Mouse (Mus musculus) heart, postnatal 14 days (tissue): ENCODE results near the gene Smyd3. TPM values are rescaled to one million over a fixed set of nuclear protein-coding genes. Genes with fewer than 3 reads are reported as not detected.

Source experiments
- DNase-seq, 2 experiments: peaks; one replicate each; pipeline ENCODE4 v3.0.0; 2021 to 2022
- intact Hi-C: fragments of 180-260 bp; cut with DNase I; formaldehyde crosslinking; loops from one replicate; pipeline ENCODE4 v1.15.1; 2025
- total RNA-seq, 2 experiments: library from RNA; stranded (reverse); gene quantifications; 2 replicates each; pipeline ENCODE4 v1.2.3; 2021

Gene Smyd3
- total RNA-seq, 2 experiments from 2014 or later, result 5.9 to 9.3 TPM

DNA sequence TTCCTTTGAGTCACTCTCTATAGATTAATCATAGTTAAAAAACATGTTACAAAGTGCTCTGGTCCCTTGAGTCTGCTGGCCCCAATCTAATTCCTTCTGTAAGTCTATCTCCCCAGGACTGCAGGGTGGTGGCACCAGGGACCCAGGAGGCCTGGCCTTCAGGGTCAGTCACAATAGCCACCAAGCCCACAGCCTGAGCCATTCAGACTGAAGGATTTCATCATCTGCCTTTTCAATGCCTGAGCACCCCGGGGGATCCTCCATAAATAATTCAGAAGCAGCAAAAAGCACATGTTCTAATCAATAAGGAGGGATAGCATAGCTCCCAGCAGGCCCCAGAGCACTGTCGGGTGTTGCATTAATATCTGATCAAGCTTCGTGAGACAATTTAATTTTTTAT lies 263.3 kb downstream of the Smyd3 start:
- intact Hi-C loops, result no loop called here
- no peak for DNase-seq

DNA sequence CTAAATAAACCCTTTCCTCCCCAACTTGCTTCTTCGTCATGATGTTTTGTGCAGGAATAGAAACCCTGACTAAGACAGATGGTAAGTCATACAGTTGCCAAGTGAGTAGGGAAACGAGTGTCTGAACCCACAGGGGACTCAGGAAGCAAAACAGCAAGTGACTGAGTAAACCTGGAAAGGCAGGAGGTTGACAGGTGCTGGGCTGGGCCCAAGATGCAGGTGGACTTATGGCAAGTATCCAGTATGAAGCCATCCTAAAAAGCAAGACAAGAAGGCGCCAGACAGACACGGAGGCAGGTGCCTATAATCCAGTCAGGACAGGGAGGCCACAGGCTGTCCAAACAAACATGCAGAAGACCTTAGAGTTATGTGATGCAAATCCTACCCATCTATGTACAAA lies 265.2 kb downstream of the Smyd3 start:
- intact Hi-C loops, result no loop called here
- DNase-seq, result no peak

DNA sequence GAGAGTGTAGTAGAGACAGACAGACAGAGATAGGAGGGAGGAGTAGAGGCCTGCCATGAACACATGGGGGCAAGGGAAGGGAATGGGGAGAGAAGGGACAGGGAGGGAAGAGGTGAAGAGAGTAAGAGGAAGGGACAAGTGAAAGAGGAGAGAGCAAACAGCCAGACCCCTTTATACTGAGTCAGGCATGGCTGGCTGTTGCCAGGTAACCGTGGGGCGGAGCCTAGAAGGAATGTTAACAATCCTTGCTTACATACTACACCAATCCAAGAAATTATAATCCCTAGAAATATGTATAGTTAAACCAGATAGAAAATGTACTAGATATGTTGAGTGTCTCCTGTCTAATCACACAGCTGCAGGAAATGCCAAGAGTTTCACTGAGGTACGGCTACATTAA lies 267.5 kb downstream of the Smyd3 start:
- DNase-seq, result no peak
- intact Hi-C loops, result no loop called here

DNA sequence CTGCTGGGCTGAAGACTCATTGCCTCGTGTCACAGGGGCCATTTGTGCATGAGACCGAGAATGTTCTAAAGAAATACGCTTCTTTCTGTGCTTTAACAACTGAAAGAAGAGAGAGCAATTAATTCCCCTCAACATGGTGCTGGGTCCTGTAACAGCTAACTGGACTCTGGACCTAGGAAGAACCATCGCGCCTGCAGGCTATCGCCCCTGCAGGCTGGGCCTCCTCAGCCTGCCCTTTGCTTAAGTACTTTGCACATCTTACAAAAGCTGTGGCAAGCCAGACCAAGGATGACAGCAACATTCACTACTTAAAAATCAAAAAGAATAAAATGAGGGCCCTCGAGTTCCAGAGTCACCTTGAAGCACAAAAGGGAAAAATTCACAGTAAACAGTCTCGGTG lies 274.3 kb downstream of the Smyd3 start:
- no peak for DNase-seq
- intact Hi-C loops, result no loop called here

DNA sequence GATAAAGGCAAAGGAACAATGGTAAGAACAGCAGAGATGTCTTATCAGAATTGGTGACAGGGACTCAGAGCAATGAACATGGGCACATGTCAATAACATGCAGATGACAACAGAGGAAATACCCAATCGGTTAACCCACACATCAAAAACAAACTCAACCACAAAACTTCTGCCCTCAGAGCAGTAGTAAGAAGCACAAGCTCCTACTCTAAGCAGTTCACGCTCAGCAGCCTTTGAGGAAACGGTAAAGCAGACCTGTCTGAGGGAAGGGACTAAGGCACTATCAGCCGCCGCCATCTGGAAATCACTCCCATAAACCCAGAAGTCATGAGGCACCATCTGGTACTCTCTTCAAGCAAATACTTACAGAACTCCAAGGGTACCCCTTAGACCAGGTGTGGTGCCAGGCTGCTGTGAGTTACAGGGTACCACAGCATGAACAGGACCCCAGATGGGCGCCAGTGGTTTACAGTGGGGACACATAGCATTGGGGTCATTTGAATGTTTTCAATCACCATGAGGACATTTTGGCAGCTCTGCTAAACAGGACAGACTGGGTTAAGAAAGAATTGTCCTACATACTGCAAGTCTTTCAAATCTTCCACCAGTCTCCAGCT lies 277.1 kb downstream of the Smyd3 start:
- intact Hi-C loops, result no loop called here
- no peak for DNase-seq

DNA sequence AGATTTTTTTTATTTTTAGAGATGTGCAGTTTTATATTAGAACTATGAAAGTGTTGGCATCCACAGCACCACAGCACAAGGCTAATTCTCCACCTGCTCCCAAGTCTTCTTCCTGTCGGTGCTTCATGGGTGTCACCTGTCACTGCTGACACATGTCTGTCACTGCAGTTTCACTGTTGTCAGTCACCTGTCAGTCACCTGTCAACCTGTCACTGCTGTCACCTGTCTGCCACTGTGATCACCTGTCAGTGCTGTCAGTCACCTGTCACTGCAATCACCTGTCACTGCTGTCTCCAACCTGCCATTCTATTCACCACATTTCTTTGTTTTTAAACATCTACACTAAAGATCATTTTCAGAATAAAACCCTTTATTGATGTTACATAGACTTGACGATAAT lies 279.2 kb downstream of the Smyd3 start:
- no peak for DNase-seq
- intact Hi-C loops, result no loop called here

DNA sequence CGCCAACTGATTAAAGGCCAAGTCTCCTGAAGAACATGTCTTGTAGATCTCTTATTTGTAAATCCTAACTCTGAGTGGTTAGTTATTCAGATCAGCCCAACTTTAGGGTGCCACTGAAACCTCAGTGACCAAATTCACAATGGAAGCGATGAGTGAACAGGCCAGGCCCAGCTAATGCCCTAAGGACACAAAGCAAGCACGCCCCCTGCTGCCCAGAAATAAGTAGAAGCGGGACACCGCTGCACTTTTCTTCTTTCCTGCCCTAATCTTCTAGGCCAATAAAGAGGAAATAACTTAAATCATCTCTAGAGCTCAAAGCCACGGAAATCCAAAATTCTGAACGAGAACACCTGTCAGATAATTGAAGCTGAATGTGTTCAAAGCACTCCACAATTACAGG lies 279.9 kb downstream of the Smyd3 start:
- no peak for DNase-seq
- intact Hi-C loops, result no loop called here

DNA sequence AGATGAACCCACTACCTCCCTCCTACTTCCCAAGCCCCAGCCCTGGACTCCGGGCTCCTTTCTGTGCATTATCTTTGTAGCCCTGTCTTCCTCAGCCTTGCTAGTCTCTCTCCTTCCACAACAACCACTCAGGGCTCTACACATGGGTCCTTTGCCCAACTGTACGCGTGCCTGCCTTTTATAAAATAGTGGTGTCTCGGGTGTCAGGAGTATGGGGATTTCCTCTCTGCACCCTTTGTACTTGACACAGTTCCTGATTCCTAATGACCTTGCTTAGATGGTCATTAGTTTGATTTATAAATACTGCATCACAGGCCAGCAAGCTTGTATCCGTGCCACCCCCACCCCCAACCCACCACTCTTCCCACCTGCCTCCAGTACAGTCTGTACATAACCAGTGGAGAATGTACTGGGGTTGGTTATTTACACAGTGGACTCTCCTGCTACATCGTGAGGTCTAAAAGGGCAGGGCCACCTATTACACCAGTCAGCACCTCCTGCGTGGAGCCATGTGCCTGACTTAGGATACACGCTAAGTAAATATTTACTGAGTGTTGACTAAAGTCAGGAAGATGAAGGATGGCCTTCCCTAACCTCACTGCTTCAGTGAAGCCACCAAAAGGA lies 281.5 kb downstream of the Smyd3 start:
- intact Hi-C loops, result no loop called here

DNA sequence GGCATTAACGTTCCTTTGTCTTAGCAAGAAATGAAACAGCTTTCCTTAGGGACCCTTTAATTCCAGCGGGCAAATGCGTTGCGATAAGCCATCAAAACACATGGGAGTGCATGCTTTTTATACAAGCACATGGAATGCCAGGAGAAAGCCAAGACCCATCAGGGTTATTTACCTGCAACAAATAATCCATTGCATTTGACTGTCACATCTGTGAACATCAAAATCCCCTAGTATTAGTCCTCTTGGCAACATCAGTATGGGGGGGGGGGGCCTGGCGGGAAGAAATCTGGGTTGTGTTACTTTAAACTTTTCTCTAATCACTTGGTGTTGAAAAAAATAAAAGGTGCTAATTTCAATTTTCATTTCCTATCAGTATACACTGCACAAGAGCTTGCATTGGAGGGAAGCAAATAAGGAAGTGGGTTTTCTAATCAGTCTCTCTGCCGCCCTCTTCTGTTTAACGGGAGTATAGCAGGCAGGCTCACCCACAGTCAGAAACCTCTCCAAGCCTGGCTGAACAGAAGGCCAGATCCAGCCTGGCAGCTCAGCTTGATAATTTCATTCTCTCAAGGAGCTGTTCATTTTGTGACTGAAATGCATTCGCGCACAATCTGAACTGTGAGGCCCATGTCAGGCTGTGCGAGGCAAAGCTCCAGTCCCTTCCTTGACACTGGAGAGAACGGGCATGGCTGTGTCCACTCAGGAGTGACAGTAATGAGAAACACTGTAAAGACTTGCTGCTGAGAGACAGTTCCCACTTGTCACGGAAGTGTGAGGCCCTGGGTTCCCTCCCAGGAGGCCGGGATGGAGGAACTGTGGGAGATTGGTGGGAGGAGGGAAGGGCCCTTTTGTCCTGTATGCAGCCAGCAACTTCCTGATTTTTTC lies 285.8 kb downstream of the Smyd3 start:
- peak; percentile 56 to 73 for DNase-seq
- intact Hi-C loops, result loop anchor here (2.0 to 5.0 kb wide), 3 partner anchors 85 to 705 kb away; no protein-coding TSS in a partner anchor

More for the DNA sequence above, 281.5 kb downstream of the Smyd3 start:
- no peak for DNase-seq

DNA sequence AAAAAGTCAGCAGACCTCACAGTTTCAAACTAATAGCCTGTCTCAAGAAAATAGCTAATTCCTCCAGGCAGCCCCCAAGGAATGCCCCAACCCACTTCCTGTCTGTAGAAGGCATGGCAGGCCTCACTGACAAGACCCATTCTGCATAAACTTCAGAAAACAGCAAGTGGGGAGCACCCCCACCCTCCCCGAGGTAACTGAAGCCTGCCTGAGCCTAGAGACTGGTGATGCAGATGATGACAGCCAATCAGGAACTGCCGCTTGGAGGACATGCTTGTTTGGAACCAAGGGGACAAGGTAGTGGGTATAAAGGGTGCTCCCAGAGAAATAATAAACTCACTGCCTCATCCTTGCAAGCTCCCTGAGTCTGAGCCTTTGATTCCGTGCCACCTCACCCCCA lies 288.3 kb downstream of the Smyd3 start:
- intact Hi-C loops, result no loop called here
- no peak for DNase-seq

DNA sequence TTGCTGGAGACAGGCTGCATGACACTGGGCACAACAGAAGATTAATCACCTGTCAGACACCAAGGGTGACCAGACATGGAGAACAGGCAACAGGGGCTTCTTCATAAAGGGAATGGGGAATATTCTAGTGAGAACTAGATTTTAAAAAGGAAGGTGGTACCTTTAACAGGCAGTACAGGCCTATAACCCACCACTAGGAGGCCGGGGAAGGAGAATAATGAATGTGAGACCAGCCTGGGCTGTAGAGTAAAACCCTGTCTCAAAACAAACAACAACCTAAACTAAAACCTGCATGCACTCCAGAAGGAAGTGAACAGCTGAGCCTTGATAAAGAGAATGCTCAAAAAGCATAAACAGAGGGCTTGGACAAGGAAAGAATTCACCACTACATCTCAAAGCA lies 297.6 kb downstream of the Smyd3 start:
- intact Hi-C loops, result no loop called here
- no peak for DNase-seq

DNA sequence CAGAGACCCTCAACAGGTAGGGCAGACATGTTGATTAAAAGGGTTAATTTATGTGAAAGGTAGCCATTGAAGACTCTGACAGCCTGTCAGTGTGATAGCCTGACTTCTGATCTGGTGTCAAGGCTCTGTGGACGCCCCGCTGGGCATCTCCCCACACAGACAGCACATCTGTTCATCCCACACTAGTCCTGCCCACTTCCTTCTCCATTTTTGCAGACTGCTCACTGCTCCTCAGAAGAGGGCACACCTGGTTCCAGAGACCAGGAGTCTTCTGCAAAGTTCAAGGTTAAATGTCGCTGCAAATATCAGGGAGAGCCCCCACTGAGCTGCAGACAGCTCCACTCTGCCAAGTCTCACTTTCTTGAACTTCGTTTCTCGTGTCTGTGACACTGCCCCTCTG lies 299.8 kb downstream of the Smyd3 start:
- intact Hi-C loops, result no loop called here
- no peak for DNase-seq

DNA sequence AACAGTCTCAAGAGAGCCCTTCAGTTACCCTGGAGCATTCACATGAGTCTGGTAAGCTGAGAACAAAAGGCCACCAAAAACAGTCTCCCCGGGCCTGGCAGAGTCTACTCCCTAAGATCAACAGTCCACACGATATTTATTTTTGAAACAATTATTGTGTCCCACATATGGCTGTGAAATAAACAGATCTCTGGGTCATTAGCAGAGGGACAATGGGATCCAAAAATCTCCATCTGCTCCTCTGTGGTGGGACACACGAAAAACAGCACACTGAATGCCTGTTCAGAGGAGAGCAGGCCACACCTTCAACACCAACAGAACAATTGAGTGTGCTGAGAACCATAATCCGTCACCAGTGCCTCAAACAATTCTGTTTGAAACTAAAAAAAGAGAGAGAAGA lies 300.8 kb downstream of the Smyd3 start:
- intact Hi-C loops, result no loop called here

DNA sequence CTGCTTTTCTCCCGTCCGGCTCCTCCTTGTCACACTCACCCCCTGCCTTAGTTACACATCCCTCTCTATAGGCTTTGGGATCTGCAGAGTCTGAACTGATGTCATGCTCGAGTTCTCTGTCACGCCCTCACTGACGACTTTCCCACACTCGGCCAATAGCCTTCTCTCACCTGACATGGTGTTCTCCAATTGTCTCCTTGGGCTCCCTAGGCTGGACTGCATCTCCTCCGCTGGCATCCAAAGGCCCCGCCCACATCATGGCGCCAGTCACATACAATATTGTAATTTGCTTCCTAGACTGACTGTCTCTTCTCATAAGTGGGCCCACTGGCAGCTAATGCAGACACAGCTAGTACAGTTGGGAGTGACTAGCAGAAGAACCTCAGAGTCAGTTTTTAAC lies 304.5 kb downstream of the Smyd3 start:
- intact Hi-C loops, result no loop called here
- no peak for DNase-seq

More for the DNA sequence above, 300.8 kb downstream of the Smyd3 start:
- no peak for DNase-seq

DNA sequence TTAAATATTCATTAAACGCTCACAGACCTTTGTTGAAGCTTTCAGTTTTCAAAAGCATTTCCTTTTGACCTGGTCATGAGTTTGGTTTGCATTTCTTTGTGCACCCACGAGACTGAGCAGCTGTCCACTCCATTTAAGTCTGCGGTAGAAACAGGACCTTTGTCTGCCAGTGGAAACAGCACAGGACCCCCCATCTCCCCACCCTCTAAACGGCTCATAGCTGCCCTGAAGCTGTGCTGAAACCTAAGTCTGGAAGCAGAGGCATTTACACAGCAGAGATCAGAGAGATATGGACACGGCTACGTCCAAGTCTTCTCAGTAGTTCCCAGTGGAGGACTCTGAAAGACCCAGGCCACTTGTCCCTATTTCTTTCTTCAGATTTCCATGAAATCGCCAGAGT lies 305.5 kb downstream of the Smyd3 start:
- DNase-seq, result no peak
- intact Hi-C loops, result no loop called here

DNA sequence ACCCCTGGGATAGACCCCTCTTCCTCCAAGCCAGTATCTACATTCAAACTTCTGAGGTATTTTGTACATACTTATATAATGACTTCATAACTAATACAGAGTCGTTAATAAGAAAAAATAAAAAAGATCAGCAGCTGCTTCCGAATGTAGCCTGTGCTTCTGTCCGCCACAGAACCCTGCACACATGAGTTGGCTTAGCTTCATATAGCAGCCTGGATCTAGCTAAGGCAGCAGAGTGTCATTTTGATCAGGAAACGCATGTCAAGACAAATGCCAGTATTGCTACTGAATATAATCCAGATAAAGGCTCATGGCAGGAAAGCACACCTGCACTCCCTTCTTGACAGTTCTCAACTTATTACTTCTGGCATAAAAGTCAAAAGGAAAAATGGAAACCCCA lies 306.5 kb downstream of the Smyd3 start:
- DNase-seq, result no peak
- intact Hi-C loops, result no loop called here

DNA sequence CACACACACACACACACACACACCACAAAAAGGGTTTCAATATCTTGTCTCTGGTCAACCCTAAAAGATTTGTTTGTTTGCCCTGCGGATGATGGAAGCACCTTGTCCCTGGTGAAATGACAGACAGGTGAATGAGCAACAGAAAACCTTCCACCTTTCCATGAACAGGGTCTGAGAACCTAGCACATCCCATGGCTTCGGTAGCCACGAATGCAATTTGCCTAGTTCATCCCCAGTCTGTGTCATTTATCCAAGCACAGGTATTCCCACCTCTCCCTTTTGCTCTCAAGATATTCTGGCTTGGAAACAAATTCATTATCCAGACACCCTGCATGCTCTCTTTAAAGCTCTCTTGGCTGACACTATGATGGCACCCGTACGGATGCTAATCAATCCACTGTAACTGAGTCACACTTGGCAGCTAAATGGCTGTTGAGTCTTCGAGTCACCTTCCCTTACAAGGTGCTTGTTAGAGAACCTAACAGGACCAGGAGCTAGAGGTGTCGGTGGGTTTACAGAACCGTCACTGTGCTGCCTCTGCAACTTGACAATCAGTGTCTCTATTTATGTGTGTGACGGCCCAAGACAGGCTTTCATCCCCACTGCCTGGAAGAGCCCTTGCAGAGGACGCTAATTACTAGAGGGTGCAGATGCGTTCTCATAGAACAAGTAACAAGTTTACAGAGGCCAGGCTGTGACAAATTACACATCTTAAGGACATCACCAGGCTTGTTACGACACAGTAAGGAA lies 309.8 kb downstream of the Smyd3 start:
- intact Hi-C loops, result no loop called here

DNA sequence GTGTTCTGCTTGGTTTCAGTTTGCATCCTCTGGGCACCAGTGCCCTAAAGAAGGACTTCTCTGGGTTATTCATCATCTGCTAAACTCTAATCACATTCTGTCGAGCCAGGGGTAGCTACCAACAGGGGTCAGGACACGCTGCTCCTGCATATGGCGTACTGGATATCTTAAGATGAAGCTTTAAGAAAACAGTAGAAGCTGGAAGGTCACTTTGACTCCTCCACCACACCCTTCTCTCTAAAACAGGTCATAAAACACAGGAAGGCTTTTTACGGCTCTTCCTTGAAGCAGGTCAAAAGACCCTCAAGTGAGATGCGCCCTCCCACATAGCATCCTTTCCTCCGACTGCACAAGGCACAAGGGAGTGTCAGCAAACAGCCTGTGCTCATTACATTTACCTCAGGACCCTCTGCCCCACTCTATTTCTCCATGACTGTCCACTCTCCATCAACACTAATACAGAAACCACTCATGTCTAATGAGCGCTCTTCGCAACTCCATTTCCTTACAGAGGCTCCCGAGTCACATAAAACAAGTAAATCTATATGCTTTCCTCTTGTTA lies 310.6 kb downstream of the Smyd3 start:
- intact Hi-C loops, result no loop called here
- DNase-seq, result no peak

More for the DNA sequence above, 309.8 kb downstream of the Smyd3 start:
- no peak for DNase-seq

DNA sequence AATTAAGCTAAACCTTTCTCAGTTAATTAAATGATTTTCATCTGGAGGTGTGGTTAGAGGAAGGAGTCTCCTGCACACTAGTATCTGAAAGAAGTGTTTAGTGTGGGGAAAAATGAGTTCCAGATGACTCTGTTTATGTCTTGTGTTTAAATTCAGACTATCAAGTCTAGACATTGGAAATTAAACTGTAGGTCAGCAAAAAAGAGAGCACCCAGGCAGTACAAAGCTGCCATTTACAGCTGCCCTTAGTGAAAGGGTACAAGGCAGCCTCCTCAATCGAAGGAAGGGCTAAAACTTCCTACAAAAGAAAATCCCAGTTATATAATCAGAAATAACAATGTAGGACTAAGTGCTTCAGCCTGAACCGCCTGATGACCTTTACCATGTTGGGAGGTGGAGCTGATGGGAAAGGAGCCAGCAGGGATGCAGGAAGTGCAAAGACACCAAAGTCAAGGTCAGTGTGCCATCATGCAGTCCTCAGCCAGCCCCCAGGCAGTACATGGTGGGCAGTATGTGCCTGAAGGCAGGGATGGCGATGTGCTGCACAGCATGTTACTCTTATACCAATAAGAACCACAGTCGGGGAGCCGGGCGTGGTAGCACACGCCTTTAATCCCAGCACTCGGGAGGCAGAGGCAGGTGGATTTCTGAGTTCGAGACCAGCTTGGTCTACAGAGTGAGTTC lies 319.2 kb downstream of the Smyd3 start:
- intact Hi-C loops, result no loop called here
- DNase-seq, result no peak
